Comparison of ENCODE assay signal across 8 mouse cellular contexts in genomic region chr11:51756352-51756771, GRCm38 (mm10). TPM values are rescaled to one million over a fixed set of nuclear protein-coding genes. Genes with fewer than 3 reads are reported as not detected.
DNase-seq lines count a peak whose midpoint lies in the region; ATAC-seq and TF ChIP-seq lines count a peak whose summit lies in the region.

No protein-coding gene starts in this region.

- H3K9me3 ChIP-seq in forebrain, embryonic 13.5 days (replicated peaks), result no peaks in the 10 kb centered on the region
- no peaks in the 10 kb centered on the region for H3K9me3 ChIP-seq in liver, embryonic 16.5 days (replicated peaks; ENCODE audit: control insufficient read depth, low read length)
- no peaks in the 10 kb centered on the region for H3K9me3 ChIP-seq in neural tube, embryonic 12.5 days
- H3K9me3 ChIP-seq in stomach, postnatal 0 days (ENCODE audit: control insufficient read depth, low read length), result no peaks in the 10 kb centered on the region

- WGBS in forebrain, embryonic 13.5 days, result under 1% methylated on average over 38 of the region's 41 CpGs
- under 1% methylated on average over 36 of the region's 41 CpGs for WGBS in liver, embryonic 16.5 days (ENCODE audit: insufficient replicate concordance)
- under 1% methylated on average over 41 of the region's 41 CpGs for WGBS in neural tube, embryonic 12.5 days
- under 1% methylated on average over 40 of the region's 41 CpGs for WGBS in stomach, postnatal 0 days

- H3K4me3 ChIP-seq in forebrain, embryonic 13.5 days, result peak overlapping the region; percentile 100
- peak overlapping the region; percentile 98 for H3K4me3 ChIP-seq in liver, embryonic 16.5 days (ENCODE audit: low read depth, low read length)
- H3K4me3 ChIP-seq in neural tube, embryonic 12.5 days, result peak overlapping the region; percentile 98
- H3K4me3 ChIP-seq in stomach, postnatal 0 days (ENCODE audit: low read depth, low read length), result peak overlapping the region; percentile 93

- DNase-seq in ES-CJ7 (ENCODE audit: low read depth, low spot score), result peak; percentile 87
- DNase-seq in heart, postnatal 10 days, result peak; percentile 94 to 96
- peak; percentile 92 to 96 for DNase-seq in kidney, postnatal 4 days
- DNase-seq in stomach, postnatal 0 days (ENCODE audit: low spot score), result peak; percentile 96

- TF ChIP-seq CTCF in stomach, postnatal 0 days (IDR thresholded peaks at IDR 0.05; ENCODE audit: low read depth), result no peak

- TF ChIP-seq EP300 in stomach, postnatal 0 days (optimal IDR thresholded peaks at IDR 0.05), result no peak

- peak overlapping the region; percentile 48 for H3K27ac ChIP-seq in forebrain, embryonic 13.5 days
- peak overlapping the region; percentile 91 for H3K27ac ChIP-seq in liver, embryonic 16.5 days (ENCODE audit: low read length)
- H3K27ac ChIP-seq in neural tube, embryonic 12.5 days, result peak overlapping the region; percentile 32; the same call in 1 of the 2 replicates
- peak overlapping the region; percentile 92 for H3K27ac ChIP-seq in stomach, postnatal 0 days (replicated peaks)

- intact Hi-C loops in heart, postnatal 10 days (cut with DNase I), result loop anchor here (1.0 kb wide), 1 partner anchor 8 kb away; no protein-coding TSS in a partner anchor

- H3K27me3 ChIP-seq in forebrain, embryonic 13.5 days, result peaks cover 14% of the 10 kb centered on the region; the same call in 1 of the 2 replicates
- peaks cover 2% of the 10 kb centered on the region for H3K27me3 ChIP-seq in liver, embryonic 16.5 days (ENCODE audit: control insufficient read depth, insufficient read depth, low read depth, low read length)
- H3K27me3 ChIP-seq in neural tube, embryonic 12.5 days (replicated peaks), result no peaks in the 10 kb centered on the region
- no peaks in the 10 kb centered on the region for H3K27me3 ChIP-seq in stomach, postnatal 0 days (ENCODE audit: control insufficient read depth, insufficient read depth, low read length)

- peak overlapping the region; percentile 94 for H3K4me2 ChIP-seq in forebrain, embryonic 13.5 days
- H3K4me2 ChIP-seq in liver, embryonic 16.5 days (ENCODE audit: low read depth, low read length), result peak overlapping the region; percentile 92
- peak overlapping the region; percentile 88 for H3K4me2 ChIP-seq in neural tube, embryonic 12.5 days (replicated peaks)
- peak overlapping the region; percentile 85 for H3K4me2 ChIP-seq in stomach, postnatal 0 days (replicated peaks; ENCODE audit: low read depth)

- H3K4me1 ChIP-seq in forebrain, embryonic 13.5 days, result peaks cover 21% of the 10 kb centered on the region
- H3K4me1 ChIP-seq in liver, embryonic 16.5 days (ENCODE audit: control insufficient read depth, low read depth, low read length), result peaks cover 35% of the 10 kb centered on the region
- peaks cover 12% of the 10 kb centered on the region for H3K4me1 ChIP-seq in neural tube, embryonic 12.5 days
- no peaks in the 10 kb centered on the region for H3K4me1 ChIP-seq in stomach, postnatal 0 days (replicated peaks; ENCODE audit: control insufficient read depth, insufficient read depth)

- no peaks in the 10 kb centered on the region for H3K36me3 ChIP-seq in forebrain, embryonic 13.5 days (ENCODE audit: poor library complexity, severe bottlenecking)
- H3K36me3 ChIP-seq in liver, embryonic 16.5 days (ENCODE audit: control insufficient read depth, insufficient read depth), result no peaks in the 10 kb centered on the region; the same call in 1 of the 2 replicates
- no peaks in the 10 kb centered on the region for H3K36me3 ChIP-seq in neural tube, embryonic 12.5 days
- no peaks in the 10 kb centered on the region for H3K36me3 ChIP-seq in stomach, postnatal 0 days (ENCODE audit: control insufficient read depth, insufficient read depth, low read length)

- H3K9ac ChIP-seq in forebrain, embryonic 13.5 days, result peak overlapping the region; percentile 93
- H3K9ac ChIP-seq in liver, embryonic 16.5 days (ENCODE audit: low read depth, low read length), result peak overlapping the region; percentile 96
- peak overlapping the region; percentile 95 for H3K9ac ChIP-seq in neural tube, embryonic 12.5 days
- H3K9ac ChIP-seq in stomach, postnatal 0 days (ENCODE audit: low read length), result peak overlapping the region; percentile 98

- peak; percentile 98 for ATAC-seq in cerebellum, adult (ENCODE audit: insufficient number of reproducible peaks, low FRiP score, low TSS enrichment)
- peak; percentile 99 for ATAC-seq in forebrain, embryonic 13.5 days
- peak; percentile 98 for ATAC-seq in liver, embryonic 16.5 days (ENCODE audit: low read depth)
- ATAC-seq in neural tube, embryonic 12.5 days (ENCODE audit: low FRiP score, low read depth), result peak; percentile 97
- peak; percentile 100 for ATAC-seq in stomach, postnatal 0 days (ENCODE audit: low FRiP score, low TSS enrichment)

RNA-seq across cellular contexts. Expression of gene Sec24a, which starts 7.1 kb away (rescaled TPM):
- polyA plus RNA-seq in forebrain, embryonic 13.5 days (2015; fragmentation: Nextera tagmentation; extraction: Ambion mirVana), result 11.0 and 11.7 TPM in 2 replicates
- 10 to 100 TPM; 22.4 to 22.8 TPM for total RNA-seq in heart, postnatal 10 days (2021)
- 7.9 and 8.8 TPM in 2 replicates for polyA plus RNA-seq in liver, embryonic 16.5 days (2015; fragmentation: Nextera tagmentation; extraction: Ambion mirVana)
- polyA plus RNA-seq in neural tube, embryonic 12.5 days (2016; fragmentation: Nextera tagmentation; extraction: Ambion mirVana), result 14.5 and 15.9 TPM in 2 replicates
- polyA plus RNA-seq in stomach, postnatal 0 days (2015; fragmentation: Nextera tagmentation; extraction: Ambion mirVana), result 8.3 and 8.4 TPM in 2 replicates

RNA-seq across cellular contexts. Expression of gene Sar1b, which starts 7.1 kb away (rescaled TPM):
- 140 and 146 TPM in 2 replicates for polyA plus RNA-seq in forebrain, embryonic 13.5 days (2015; fragmentation: Nextera tagmentation; extraction: Ambion mirVana)
- 10 to 100 TPM; 94.0 to 96.2 TPM for total RNA-seq in heart, postnatal 10 days (2021)
- polyA plus RNA-seq in liver, embryonic 16.5 days (2015; fragmentation: Nextera tagmentation; extraction: Ambion mirVana), result 73.4 and 77.2 TPM in 2 replicates
- polyA plus RNA-seq in neural tube, embryonic 12.5 days (2016; fragmentation: Nextera tagmentation; extraction: Ambion mirVana), result 144 and 146 TPM in 2 replicates
- polyA plus RNA-seq in stomach, postnatal 0 days (2015; fragmentation: Nextera tagmentation; extraction: Ambion mirVana), result 168 and 169 TPM in 2 replicates

Comparison
In these comparisons a context has a peak if more than half of its experiments do, and no peak if none do; other contexts are left out.
1. Peak in every context shown above with its lines: DNase-seq, ATAC-seq, H3K4me3 ChIP-seq and H3K27ac ChIP-seq.
2. H3K27ac ChIP-seq: peak in every context shown above with its lines; median percentile 92 in stomach, postnatal 0 days; 91 in liver, embryonic 16.5 days; 48 in forebrain, embryonic 13.5 days; 32 in neural tube, embryonic 12.5 days.